Mouse (Mus musculus): Measurements from ENCODE around the gene Kcnip4.

DNA sequence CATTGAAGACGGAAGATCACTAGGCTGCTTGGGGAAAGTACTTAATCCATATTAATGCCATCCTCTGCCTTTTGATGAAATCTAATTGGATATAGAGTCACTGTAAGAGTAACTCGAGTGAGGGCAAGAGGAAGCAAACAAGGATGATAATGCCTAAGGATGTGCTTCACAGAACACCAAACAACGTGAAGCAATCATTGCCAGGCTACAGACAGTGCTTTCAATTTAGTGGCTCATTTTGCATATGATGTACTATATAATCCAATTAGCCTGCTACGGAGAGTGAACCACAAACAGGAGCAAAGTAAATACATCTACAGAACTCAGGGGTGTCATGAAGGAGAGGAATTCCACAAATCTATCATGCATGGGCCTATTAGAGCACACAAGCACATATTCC, 280.3 kb downstream of the Kcnip4 start:
- TF ChIP-seq CTCF (IDR thresholded peaks at IDR 0.05; ENCODE audit: extremely low read depth, insufficient read depth, insufficient read length, insufficient replicate concordance) (no peak), POLR2A (IDR thresholded peaks at IDR 0.05; ENCODE audit: low read depth, low read length) (no peak)
